Mouse (Mus musculus) urinary bladder, postnatal 10 days (tissue): ENCODE results near the gene A430078G23Rik.
"Not testable (repeated sequence)": the region's sequence is repeated elsewhere in the genome, so short reads cannot be mapped to it uniquely, and the experiment has no call there.

Experiments
- DNase-seq: peaks from one replicate; pipeline ENCODE4 v3.0.0; 2022; ENCODE audit warnings: low spot score

A430078G23Rik gene

GRCm38 (mm10) chr8:3353189-3353810 is at the start of gene A430078G23Rik:
A430078G23Rik (plus strand) TSS chr8:3353415.
- DNase-seq = no peak

GRCm38 (mm10) chr8:3308205-3308800 is 44.9 kb upstream of the A430078G23Rik start:
- DNase-seq = not testable (repeated sequence)

- DNase-seq = no peak
These were observed 43.6 kb upstream of the A430078G23Rik start for GRCm38 (mm10) chr8:3309636-3310035.

GRCm38 (mm10) chr8:3311482-3311881 is 41.7 kb upstream of the A430078G23Rik start:
- DNase-seq = no peak

GRCm38 (mm10) chr8:3313417-3313816 is 39.8 kb upstream of the A430078G23Rik start:
- not testable (repeated sequence) for DNase-seq

- no peak for DNase-seq
These were observed 39.4 kb upstream of the A430078G23Rik start for GRCm38 (mm10) chr8:3313843-3314242.

GRCm38 (mm10) chr8:3314345-3314744 is 38.9 kb upstream of the A430078G23Rik start:
- DNase-seq = no peak

- DNase-seq = no peak
These were observed 36.6 kb upstream of the A430078G23Rik start for GRCm38 (mm10) chr8:3316585-3316984.

GRCm38 (mm10) chr8:3319267-3319666 is 33.9 kb upstream of the A430078G23Rik start:
- not testable (repeated sequence) for DNase-seq

- no peak for DNase-seq
These were observed 29.0 kb upstream of the A430078G23Rik start for GRCm38 (mm10) chr8:3324253-3324652.

GRCm38 (mm10) chr8:3327056-3327455 is 26.2 kb upstream of the A430078G23Rik start:
- no peak for DNase-seq

GRCm38 (mm10) chr8:3327538-3328245 is 25.5 kb upstream of the A430078G23Rik start:
- DNase-seq = no peak

GRCm38 (mm10) chr8:3330662-3331061 is 22.6 kb upstream of the A430078G23Rik start:
- DNase-seq = no peak

GRCm38 (mm10) chr8:3331692-3332091 is 21.5 kb upstream of the A430078G23Rik start:
- DNase-seq = no peak

GRCm38 (mm10) chr8:3335881-3336280 is 17.3 kb upstream of the A430078G23Rik start:
- DNase-seq = no peak

- no peak for DNase-seq
These were observed 16.3 kb upstream of the A430078G23Rik start for GRCm38 (mm10) chr8:3336658-3337524.

- not testable (repeated sequence) for DNase-seq
These were observed 15.7 kb upstream of the A430078G23Rik start for GRCm38 (mm10) chr8:3337525-3337824.

GRCm38 (mm10) chr8:3337971-3338370 is 15.2 kb upstream of the A430078G23Rik start:
- no peak for DNase-seq

- DNase-seq = not testable (repeated sequence)
These were observed 12.5 kb upstream of the A430078G23Rik start for GRCm38 (mm10) chr8:3340711-3341110.

- DNase-seq = no peak
These were observed 7.9 kb upstream of the A430078G23Rik start for GRCm38 (mm10) chr8:3345337-3345736.

- DNase-seq = no peak
These were observed 6.4 kb upstream of the A430078G23Rik start for GRCm38 (mm10) chr8:3346691-3347413.
